Mouse (Mus musculus) E14TG2a.4 (cell line): Measurements from ENCODE around the gene Dnah9.
A peak's percentile ranks its signal among the peaks of the same experiment; 100 is the strongest.

ENCODE experiments used
- H3K27me3 ChIP-seq: 2 replicates; pipeline ENCODE4 v1.6.1; 2014; ENCODE audit warnings: low read length, control low read depth; ENCODE audit not compliant: insufficient read depth
- H3K36me3 ChIP-seq: 2 replicates; pipeline ENCODE4 v1.6.1; 2014; ENCODE audit warnings: low read length, control low read depth; ENCODE audit not compliant: insufficient read depth
- H3K4me1 ChIP-seq: replicated peaks from 2 replicates; pipeline ENCODE4 v1.6.1; 2014; ENCODE audit warnings: low read depth, low read length, control low read depth
- H3K4me3 ChIP-seq: replicated peaks from 2 replicates; pipeline ENCODE4 v1.5.1; 2014; ENCODE audit warnings: mild to moderate bottlenecking, low read length
- H3K9me3 ChIP-seq: 2 replicates; pipeline ENCODE4 v1.6.1; 2014; ENCODE audit warnings: low read length, control low read depth
- CTCF ChIP-seq: conservative IDR thresholded peaks from 2 replicates; pipeline ENCODE4 v1.5.1; 2014; ENCODE audit warnings: low read length
- NANOG ChIP-seq: IDR thresholded peaks from 2 replicates; pipeline ENCODE4 v1.6.1; 2014; ENCODE audit warnings: borderline replicate concordance, low read length, mixed read lengths
- POU5F1 ChIP-seq: IDR thresholded peaks from 2 replicates; pipeline ENCODE4 v1.6.1; 2014; ENCODE audit warnings: low read length, borderline replicate concordance

Gene Dnah9

DNA sequence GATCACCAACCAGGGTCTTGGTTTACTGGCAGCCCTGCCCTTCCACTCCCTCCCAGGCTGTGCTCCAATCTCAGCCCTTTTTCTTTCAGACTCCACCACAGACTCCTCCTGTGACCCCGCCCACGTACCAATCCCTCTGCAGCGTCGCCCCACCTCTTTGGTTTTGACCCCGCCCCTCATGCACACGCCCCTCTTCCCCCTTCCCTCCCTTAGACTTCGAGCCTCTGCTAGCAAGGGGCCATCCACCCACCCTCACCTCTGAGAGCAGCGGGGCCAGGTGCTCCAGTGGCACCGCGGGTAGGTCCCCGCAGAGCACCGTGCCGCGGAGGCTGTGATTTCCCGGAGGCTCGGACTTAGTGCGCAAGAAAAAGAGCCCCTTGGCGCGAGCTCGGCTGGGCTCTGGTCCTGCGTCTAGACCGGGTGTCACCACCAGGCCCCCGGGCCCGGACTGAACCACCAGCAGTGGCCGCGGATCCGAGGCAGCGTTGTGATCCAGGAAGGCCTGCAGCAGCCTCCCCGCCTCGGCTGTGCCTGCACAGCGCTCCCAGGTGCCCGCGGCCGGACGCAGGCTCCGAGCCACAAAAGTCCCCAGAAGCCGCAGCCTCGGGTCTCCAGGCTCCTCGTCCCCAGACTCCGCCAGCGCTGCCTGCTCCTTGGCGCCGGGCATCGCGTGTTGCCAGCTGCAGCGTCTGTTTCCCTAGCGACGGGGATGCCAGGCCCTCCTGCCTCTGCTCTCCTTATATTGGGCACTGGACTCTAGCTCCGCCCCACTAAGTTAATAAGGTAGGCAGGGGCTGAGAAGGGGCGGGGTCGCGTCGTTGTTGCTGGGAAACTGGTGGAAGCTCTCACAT lies at the start of gene Dnah9:
Dnah9 (minus strand) TSS at position 751 of the 851 bp plus-strand sequence.
- TF ChIP-seq NANOG (no peak), CTCF (no peak), POU5F1 (no peak)
- Histone ChIP-seq H3K4me1 (peaks cover 7% of the 10 kb centered on the region), H3K36me3 (no peaks in the 10 kb centered on the region), H3K27me3 (no peaks in the 10 kb centered on the region), H3K4me3 (peak within 1 kb of the TSS; percentile 92), H3K9me3 (no peaks in the 10 kb centered on the region)

DNA sequence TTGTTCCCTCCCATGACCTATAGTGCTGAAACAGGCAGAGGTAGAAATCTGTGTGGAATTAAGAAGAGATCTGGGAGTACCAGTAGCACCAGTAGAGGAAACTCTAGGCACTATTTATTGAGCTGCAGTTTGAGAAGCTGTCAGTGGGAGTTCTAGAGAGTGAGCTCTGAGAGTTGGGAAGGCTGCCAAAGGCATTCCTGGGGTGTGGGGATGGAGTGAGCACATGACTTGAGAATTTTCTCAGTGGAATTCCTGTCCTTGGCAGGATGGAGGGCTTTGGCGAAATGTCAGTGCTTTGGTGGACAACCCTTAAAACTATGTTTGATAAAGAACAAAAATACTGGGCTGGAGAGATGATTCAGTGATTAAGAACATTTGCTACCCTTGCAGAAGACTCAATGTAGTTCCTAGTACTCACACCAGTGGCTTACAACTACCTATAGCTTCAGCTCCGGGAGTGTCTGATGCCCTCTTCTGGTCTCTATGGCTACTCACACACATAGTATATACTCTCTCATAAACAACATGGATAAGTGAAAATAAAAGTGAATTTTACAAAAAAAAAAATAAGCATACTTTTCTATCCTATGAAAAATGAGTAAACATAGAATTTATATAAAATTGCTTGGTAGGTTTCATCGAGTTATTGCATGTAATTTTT lies 20.4 kb upstream of the Dnah9 start:
- H3K27me3 ChIP-seq = no peaks in the 10 kb centered on the region
- no peaks in the 10 kb centered on the region for H3K4me1 ChIP-seq
- H3K4me3 ChIP-seq = no peak overlapping the region
- no peaks in the 10 kb centered on the region for H3K36me3 ChIP-seq
- H3K9me3 ChIP-seq = no peaks in the 10 kb centered on the region
- TF ChIP-seq POU5F1 = no peak

DNA sequence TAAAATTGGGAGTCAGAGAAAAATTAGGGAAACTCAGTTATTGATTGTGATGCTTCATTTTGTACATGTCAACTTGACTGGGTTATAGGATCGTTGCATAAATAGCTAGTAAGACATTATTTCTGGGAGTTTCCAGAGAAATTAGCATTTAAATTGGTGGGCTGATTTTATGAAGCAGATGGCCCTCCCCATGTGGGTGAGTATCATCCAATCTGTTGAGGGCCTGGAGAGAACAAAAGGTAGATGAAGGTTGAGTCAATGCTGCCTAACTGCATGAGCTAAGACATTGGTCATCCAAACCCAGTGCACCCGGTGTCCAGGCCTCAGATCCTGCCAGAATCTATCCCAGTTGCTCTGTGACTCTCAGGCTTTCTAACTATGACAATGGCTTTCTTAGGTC lies 19.8 kb upstream of the Dnah9 start:
- Histone ChIP-seq H3K9me3 (no peaks in the 10 kb centered on the region), H3K27me3 (no peaks in the 10 kb centered on the region), H3K4me3 (no peak overlapping the region), H3K4me1 (no peaks in the 10 kb centered on the region), H3K36me3 (no peaks in the 10 kb centered on the region)
- no peak for TF ChIP-seq POU5F1
- TF ChIP-seq NANOG = no peak
- no peak for TF ChIP-seq CTCF

DNA sequence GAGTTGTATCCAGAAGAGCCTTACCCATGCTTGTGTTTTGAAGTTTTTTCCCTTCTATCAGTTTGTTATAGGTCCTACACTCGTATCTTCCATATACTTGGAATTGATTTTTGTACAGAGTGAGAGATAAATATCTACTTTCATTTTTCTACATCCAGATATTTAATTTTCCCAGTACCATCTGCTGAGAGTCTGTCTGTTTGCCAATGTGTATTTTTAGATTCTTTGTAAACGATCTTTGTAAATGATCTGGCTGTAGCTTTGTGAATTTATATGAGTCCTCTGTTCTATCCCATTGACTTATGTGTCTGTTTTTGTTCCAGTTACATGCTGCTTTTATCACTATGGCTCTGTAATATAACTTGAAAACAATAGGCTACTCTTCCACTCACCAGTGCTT lies 9.4 kb upstream of the Dnah9 start:
- no peak overlapping the region for H3K4me3 ChIP-seq
- H3K27me3 ChIP-seq = no peaks in the 10 kb centered on the region
- no peaks in the 10 kb centered on the region for H3K36me3 ChIP-seq
- no peak for TF ChIP-seq NANOG
- no peak for TF ChIP-seq POU5F1
- TF ChIP-seq CTCF = no peak
- H3K9me3 ChIP-seq = no peaks in the 10 kb centered on the region
- no peaks in the 10 kb centered on the region for H3K4me1 ChIP-seq

DNA sequence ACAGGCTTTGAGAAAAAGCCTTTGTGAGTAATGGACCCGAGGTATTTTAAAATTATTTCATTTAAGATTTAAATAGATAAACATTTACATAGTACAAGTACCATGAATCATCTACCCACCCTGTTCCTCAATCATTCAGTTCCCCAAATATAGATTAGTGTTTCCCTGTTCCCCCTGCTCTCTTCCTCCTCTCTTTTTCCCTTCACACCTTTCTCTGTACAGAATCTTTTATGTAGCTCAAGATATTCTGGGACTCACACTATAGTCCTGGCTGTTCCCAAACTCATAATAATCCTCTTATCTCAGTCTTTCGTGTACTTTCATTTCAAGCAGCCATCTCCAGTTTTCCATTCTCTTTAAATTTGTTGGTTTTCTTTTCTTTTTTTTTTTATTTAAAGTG lies 4.3 kb downstream of the Dnah9 start:
- H3K4me1 ChIP-seq = peaks cover 7% of the 10 kb centered on the region
- H3K36me3 ChIP-seq = no peaks in the 10 kb centered on the region
- H3K27me3 ChIP-seq = no peaks in the 10 kb centered on the region
- H3K4me3 ChIP-seq = no peak overlapping the region
- no peaks in the 10 kb centered on the region for H3K9me3 ChIP-seq
- TF ChIP-seq POU5F1 (no peak), CTCF (no peak)

DNA sequence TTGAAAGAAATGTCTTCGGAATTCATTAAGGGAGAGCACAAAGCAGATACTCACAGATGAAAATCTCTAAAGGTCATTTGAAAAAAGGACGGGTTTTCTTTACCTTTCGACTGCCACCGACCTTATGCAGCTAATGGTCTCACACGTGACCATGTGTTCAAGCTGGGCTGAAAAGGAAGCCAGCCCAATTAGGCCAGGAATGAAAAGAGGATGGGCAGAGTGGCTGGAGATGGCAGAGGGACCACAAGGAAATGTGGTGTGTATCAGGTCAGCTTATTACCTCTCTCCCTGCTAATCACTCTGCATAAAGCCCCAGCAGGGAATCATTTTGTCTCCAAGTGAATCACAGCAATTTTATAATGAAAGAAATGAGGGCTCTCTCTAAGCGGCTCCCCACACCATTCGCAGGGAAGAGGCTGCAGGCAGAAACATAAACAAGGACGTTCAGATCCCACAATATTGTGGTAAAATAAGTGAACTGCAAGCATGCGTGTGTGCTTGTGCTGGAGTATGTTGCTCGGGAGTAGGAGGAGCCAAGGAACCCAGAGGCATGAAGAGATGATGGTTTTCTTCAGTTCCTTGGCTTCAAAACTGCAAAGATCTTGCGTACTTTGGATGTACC lies 27.6 kb downstream of the Dnah9 start:
- no peaks in the 10 kb centered on the region for H3K4me1 ChIP-seq
- H3K4me3 ChIP-seq = no peak overlapping the region
- no peaks in the 10 kb centered on the region for H3K9me3 ChIP-seq
- no peaks in the 10 kb centered on the region for H3K27me3 ChIP-seq
- TF ChIP-seq CTCF = no peak
- no peak for TF ChIP-seq POU5F1
- TF ChIP-seq NANOG = no peak
- no peaks in the 10 kb centered on the region for H3K36me3 ChIP-seq

DNA sequence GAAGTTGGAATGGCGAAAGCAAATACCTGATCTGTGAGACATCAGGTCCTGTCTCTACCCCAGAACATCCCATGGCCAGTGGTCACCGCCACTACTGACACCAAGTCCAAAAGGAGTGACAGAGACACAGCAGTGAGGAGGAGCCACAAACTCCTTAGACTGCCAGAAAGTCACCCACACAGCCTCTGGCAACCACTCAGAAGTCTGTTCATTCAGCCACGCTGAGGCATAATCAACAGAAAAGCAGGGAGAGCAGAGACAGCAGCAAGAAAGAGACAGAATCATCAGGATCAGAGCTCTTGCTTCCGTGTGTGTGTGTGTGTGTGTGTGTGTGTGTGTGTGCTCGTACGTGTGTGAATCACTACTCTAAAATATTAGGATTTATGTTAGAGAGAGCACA lies 33.5 kb downstream of the Dnah9 start:
- no peaks in the 10 kb centered on the region for H3K36me3 ChIP-seq
- no peaks in the 10 kb centered on the region for H3K4me1 ChIP-seq
- no peak overlapping the region for H3K4me3 ChIP-seq
- TF ChIP-seq POU5F1 = no peak
- TF ChIP-seq CTCF = no peak
- TF ChIP-seq NANOG = no peak
- H3K9me3 ChIP-seq = no peaks in the 10 kb centered on the region
- no peaks in the 10 kb centered on the region for H3K27me3 ChIP-seq

DNA sequence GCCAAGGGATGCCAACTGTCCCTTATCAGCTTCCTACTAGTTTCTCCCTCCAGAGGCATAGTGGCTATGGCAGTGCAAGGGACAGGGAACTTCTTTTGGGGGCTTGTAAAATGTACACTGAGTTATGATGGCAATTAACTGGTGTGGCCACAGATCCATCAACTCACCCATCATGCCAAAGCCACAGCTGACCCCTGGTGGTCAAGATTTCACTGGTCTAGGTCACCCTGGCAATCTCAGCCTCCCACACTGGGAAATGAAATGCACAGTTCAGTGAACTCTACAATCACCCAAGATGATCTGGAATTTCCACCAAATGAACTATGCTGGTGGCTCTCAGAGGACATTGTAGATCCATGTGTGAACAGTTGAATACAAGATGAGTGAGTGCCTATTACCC lies 42.2 kb downstream of the Dnah9 start:
- TF ChIP-seq POU5F1 (no peak), NANOG (no peak), CTCF (no peak)
- H3K4me3 ChIP-seq = no peak overlapping the region
- no peaks in the 10 kb centered on the region for H3K9me3 ChIP-seq
- H3K36me3 ChIP-seq = no peaks in the 10 kb centered on the region
- H3K4me1 ChIP-seq = no peaks in the 10 kb centered on the region
- H3K27me3 ChIP-seq = 0 out of 2 replicates have a peak, but pooled peaks cover 2% of the 10 kb centered on the region
